In genomic region chr1:71567884-71568605, GRCm38 (mm10) we compare ENCODE assay signal across 18 mouse cellular contexts. TPM values are rescaled to one million over a fixed set of nuclear protein-coding genes. Genes with fewer than 3 reads are reported as not detected.
DNase-seq lines count a peak whose midpoint lies in the region; ATAC-seq and TF ChIP-seq lines count a peak whose summit lies in the region.
"Had no signal": no experiment of that assay in that cellular context is flagged by ENCODE, and none has a peak within 500 bp of the region (broad histone marks: within the 10 kb centered on the region; RNA-seq: fewer than 3 reads in every experiment).

No protein-coding gene starts in this region.

- no peak for TF ChIP-seq EP300 in liver, postnatal 0 days (IDR thresholded peaks at IDR 0.05; ENCODE audit: low read depth)

- H3K9me3 ChIP-seq in lung, embryonic 15.5 days = no peaks in the 10 kb centered on the region
- no peaks in the 10 kb centered on the region for H3K9me3 ChIP-seq in forebrain, embryonic 15.5 days
- no peaks in the 10 kb centered on the region for H3K9me3 ChIP-seq in liver, postnatal 0 days (ENCODE audit: low read length)
- H3K9me3 ChIP-seq: hindbrain, embryonic 15.5 days had no signal

- 34% methylated on average over 16 of the region's 16 CpGs for WGBS in cerebellum, adult 2 months
- WGBS in lung, embryonic 15.5 days = 52% methylated on average over 16 of the region's 16 CpGs
- 66% methylated on average over 16 of the region's 16 CpGs for WGBS in forebrain, embryonic 15.5 days
- WGBS in liver, postnatal 0 days (ENCODE audit: insufficient replicate concordance) = 75% methylated on average over 16 of the region's 16 CpGs

- H3K36me3 ChIP-seq in lung, embryonic 15.5 days = peaks cover 78% of the 10 kb centered on the region
- H3K36me3 ChIP-seq in forebrain, embryonic 15.5 days = peaks cover 59% of the 10 kb centered on the region
- peaks cover 83% of the 10 kb centered on the region for H3K36me3 ChIP-seq in liver, postnatal 0 days (replicated peaks; ENCODE audit: insufficient read depth, low read length)

- TF ChIP-seq CTCF in cerebellum, adult 2 months (IDR thresholded peaks at IDR 0.05; ENCODE audit: borderline replicate concordance, insufficient read depth, low read depth, low read length) = no peak
- TF ChIP-seq CTCF in liver, postnatal 0 days (IDR thresholded peaks at IDR 0.05; ENCODE audit: low read depth) = no peak

- peak; percentile 21 to 51 for DNase-seq in cerebellum, postnatal 10 days
- DNase-seq in cerebellum, adult 2 months = no peak
- no peak for DNase-seq in lung, postnatal 14 days
- DNase-seq in layer of hippocampus, adult 18-20 months (ENCODE audit: low spot score in 2 of 2) = no peak
- DNase-seq in liver, postnatal 0 days = no peak
- DNase-seq: adrenal gland, adult 8-10 months; cerebellum, adult 8-10 months; heart, adult 2 months; kidney, adult 2 months; kidney, postnatal 36 days; left cerebral cortex, postnatal 4 days; retina, postnatal 1 day; thymus, adult 2 months had no signal

- no peaks in the 10 kb centered on the region for H3K4me1 ChIP-seq in cerebellum, adult 2 months (ENCODE audit: control insufficient read depth, insufficient read depth, low read length)
- H3K4me1 ChIP-seq in lung, embryonic 15.5 days = no peaks in the 10 kb centered on the region
- H3K4me1 ChIP-seq in forebrain, embryonic 15.5 days = no peaks in the 10 kb centered on the region
- no peaks in the 10 kb centered on the region for H3K4me1 ChIP-seq in liver, postnatal 0 days (ENCODE audit: insufficient read depth)

- H3K27ac ChIP-seq in cerebellum, adult 2 months (ENCODE audit: insufficient read depth, low read length) = no peak overlapping the region
- H3K27ac ChIP-seq in lung, embryonic 15.5 days = no peak overlapping the region; the same call in 1 of the 2 replicates
- H3K27ac ChIP-seq in forebrain, embryonic 15.5 days (replicated peaks) = no peak overlapping the region
- no peak overlapping the region for H3K27ac ChIP-seq in liver, postnatal 0 days (ENCODE audit: low read depth)
- H3K27ac ChIP-seq: heart, adult 2 months; hindbrain, embryonic 15.5 days had no signal

- H3K9ac ChIP-seq in lung, embryonic 15.5 days = no peak overlapping the region
- H3K9ac ChIP-seq in forebrain, embryonic 15.5 days (replicated peaks) = no peak overlapping the region
- H3K9ac ChIP-seq in liver, postnatal 0 days (replicated peaks) = no peak overlapping the region
- H3K9ac ChIP-seq: hindbrain, embryonic 15.5 days had no signal

- ATAC-seq in lung, embryonic 15.5 days (ENCODE audit: borderline replicate concordance, extremely low read depth, low FRiP score, low TSS enrichment) = peak; percentile 91
- ATAC-seq in forebrain, embryonic 15.5 days (replicated peaks) = peak; percentile 71
- peak; percentile 74 for ATAC-seq in megakaryocyte progenitor cell, adult 5-6 weeks (replicated peaks; ENCODE audit: poor library complexity)
- ATAC-seq in liver, postnatal 0 days = no peak

- no peaks in the 10 kb centered on the region for H3K27me3 ChIP-seq in cerebellum, adult 2 months (ENCODE audit: control insufficient read depth, insufficient read depth, low read length)
- H3K27me3 ChIP-seq in lung, embryonic 15.5 days = no peaks in the 10 kb centered on the region
- no peaks in the 10 kb centered on the region for H3K27me3 ChIP-seq in forebrain, embryonic 15.5 days
- H3K27me3 ChIP-seq in liver, postnatal 0 days (ENCODE audit: insufficient read depth, low read length) = no peaks in the 10 kb centered on the region
- H3K27me3 ChIP-seq: hindbrain, embryonic 15.5 days had no signal

- no peak overlapping the region for H3K4me3 ChIP-seq in cerebellum, adult 2 months (replicated peaks; ENCODE audit: insufficient read depth, low read depth, low read length)
- H3K4me3 ChIP-seq in lung, embryonic 15.5 days = no peak overlapping the region
- H3K4me3 ChIP-seq in forebrain, embryonic 15.5 days = no peak overlapping the region
- no peak overlapping the region for H3K4me3 ChIP-seq in liver, postnatal 0 days (ENCODE audit: low read depth, low read length)
- H3K4me3 ChIP-seq: erythroblast, embryonic 14.5 days; heart, adult 2 months; hindbrain, embryonic 15.5 days had no signal

- H3K4me2 ChIP-seq in lung, embryonic 15.5 days = no peak overlapping the region
- no peak overlapping the region for H3K4me2 ChIP-seq in forebrain, embryonic 15.5 days (replicated peaks)
- H3K4me2 ChIP-seq in liver, postnatal 0 days (ENCODE audit: low read depth, low read length) = no peak overlapping the region
- H3K4me2 ChIP-seq: hindbrain, embryonic 15.5 days had no signal

- TF ChIP-seq POLR2A in cerebellum, adult 2 months (IDR thresholded peaks at IDR 0.05; ENCODE audit: borderline replicate concordance, insufficient read depth, low read length) = no peak

RNA-seq across cellular contexts. Expression of gene Atic, which starts 11.1 kb away (rescaled TPM):
- 21.3 and 23.0 TPM in 2 replicates for polyA plus RNA-seq in cerebellum, adult 2 months (2012; rRNA removed)
- polyA plus RNA-seq in lung, embryonic 15.5 days (2015; fragmentation: Nextera tagmentation; extraction: Ambion mirVana) = 69.9 and 73.0 TPM in 2 replicates
- 36.2 TPM in 2 replicates for polyA plus RNA-seq in forebrain, embryonic 15.5 days (2015; fragmentation: Nextera tagmentation; extraction: Ambion mirVana)
- 85.0 and 101 TPM in 2 replicates for total RNA-seq in megakaryocyte progenitor cell, adult 5-6 weeks (2015)
- 219 and 226 TPM in 2 replicates for total RNA-seq in megakaryocyte progenitor cell, adult 5-6 weeks (2017)
- total RNA-seq in layer of hippocampus, adult 18-20 months (2021) = 10 to 100 TPM; 32.9 to 38.5 TPM
- polyA plus RNA-seq in liver, postnatal 0 days (2015; fragmentation: Nextera tagmentation; extraction: Ambion mirVana) = 19.1 and 22.2 TPM in 2 replicates

Comparison
In these comparisons a context has a peak if more than half of its experiments do, and no peak if none do; other contexts are left out.
1. DNase-seq: peak in cerebellum, postnatal 10 days (2 of 2); none in cerebellum, adult 2 months (0 of 2), lung, postnatal 14 days (single experiment), layer of hippocampus, adult 18-20 months (0 of 2) and liver, postnatal 0 days (single experiment).